8 mouse cellular contexts compared by ENCODE assay signal in genomic region chr12:108766316-108766715, GRCm38 (mm10). TPM values are rescaled to one million over a fixed set of nuclear protein-coding genes. Genes with fewer than 3 reads are reported as not detected.
DNase-seq lines count a peak whose midpoint lies in the region; ATAC-seq lines count a peak whose summit lies in the region.

No protein-coding gene starts in this region.

- H3K9ac ChIP-seq in forebrain, embryonic 14.5 days (ENCODE audit: low read length): peak overlapping the region; percentile 29; the same call in 1 of the 2 replicates
- H3K9ac ChIP-seq in midbrain, embryonic 14.5 days (replicated peaks; ENCODE audit: low read length): peak overlapping the region; percentile 37; the same call in 1 of the 2 replicates

- no peaks in the 10 kb centered on the region for H3K27me3 ChIP-seq in forebrain, embryonic 14.5 days (replicated peaks; ENCODE audit: control insufficient read depth, insufficient read depth, low read length)
- H3K27me3 ChIP-seq in midbrain, embryonic 14.5 days (ENCODE audit: control insufficient read depth, insufficient read depth, low read length): no peaks in the 10 kb centered on the region

- H3K9me3 ChIP-seq in forebrain, embryonic 14.5 days (replicated peaks; ENCODE audit: control insufficient read depth, low read length): no peaks in the 10 kb centered on the region
- H3K9me3 ChIP-seq in midbrain, embryonic 14.5 days (ENCODE audit: control insufficient read depth, low read length): no peaks in the 10 kb centered on the region

- 65% methylated on average over 10 of the region's 10 CpGs for WGBS in forebrain, embryonic 14.5 days
- 71% methylated on average over 10 of the region's 10 CpGs for WGBS in midbrain, embryonic 14.5 days

- peaks cover 7% of the 10 kb centered on the region; the same call in 1 of the 2 replicates for H3K4me1 ChIP-seq in forebrain, embryonic 14.5 days (ENCODE audit: control insufficient read depth, insufficient read depth, low read length)
- H3K4me1 ChIP-seq in midbrain, embryonic 14.5 days (ENCODE audit: control insufficient read depth, insufficient read depth, low read length): peaks cover 5% of the 10 kb centered on the region; the same call in 1 of the 2 replicates

- no peak overlapping the region for H3K4me2 ChIP-seq in forebrain, embryonic 14.5 days (ENCODE audit: low read length)
- H3K4me2 ChIP-seq in midbrain, embryonic 14.5 days (ENCODE audit: low read length): peak overlapping the region; percentile 31; the same call in 1 of the 2 replicates

- DNase-seq in 416B (ENCODE audit: low read depth) (peak; percentile 48), A20 (ENCODE audit: low read depth, low spot score) (peak; percentile 29)
- DNase-seq in forebrain, embryonic 14.5 days (ENCODE audit: low spot score): no peak
- DNase-seq in kidney, postnatal 10 days: peak; percentile 45
- no peak for DNase-seq in midbrain, embryonic 14.5 days
- no peak for DNase-seq in left cerebral cortex, adult 11 months (ENCODE audit: low spot score)
- no peak for DNase-seq in ovary, postnatal 10 days (ENCODE audit: low spot score)
- DNase-seq in embryo, embryonic 10 days (ENCODE audit: low spot score): no peak

- no peaks in the 10 kb centered on the region for H3K36me3 ChIP-seq in forebrain, embryonic 14.5 days (ENCODE audit: control insufficient read depth, insufficient read depth, low read length)
- H3K36me3 ChIP-seq in midbrain, embryonic 14.5 days (ENCODE audit: control insufficient read depth, insufficient read depth, low read length): no peaks in the 10 kb centered on the region

- ATAC-seq in forebrain, embryonic 14.5 days: no peak
- ATAC-seq in midbrain, embryonic 14.5 days (ENCODE audit: low FRiP score, low TSS enrichment): no peak

- no peak overlapping the region for H3K4me3 ChIP-seq in forebrain, embryonic 14.5 days (ENCODE audit: low read depth, low read length)
- H3K4me3 ChIP-seq in midbrain, embryonic 14.5 days (replicated peaks; ENCODE audit: low read depth, low read length): no peak overlapping the region

- H3K27ac ChIP-seq in forebrain, embryonic 14.5 days (ENCODE audit: low read depth, low read length): no peak overlapping the region
- H3K27ac ChIP-seq in midbrain, embryonic 14.5 days (replicated peaks; ENCODE audit: low read depth, low read length): no peak overlapping the region

RNA-seq across cellular contexts. Expression of gene Yy1, which starts 26.5 kb away (rescaled TPM):
- polyA plus RNA-seq in forebrain, embryonic 14.5 days (2014; fragmentation: Nextera tagmentation; extraction: Ambion mirVana): 15.7 and 17.6 TPM in 2 replicates
- polyA plus RNA-seq in midbrain, embryonic 14.5 days (2014; fragmentation: Nextera tagmentation; extraction: Ambion mirVana): 15.1 and 16.6 TPM in 2 replicates

Comparison
In these comparisons a context has a peak if more than half of its experiments do, and no peak if none do; other contexts are left out.
1. DNase-seq: peak in 416B (single experiment), A20 (single experiment) and kidney, postnatal 10 days (single experiment); none in forebrain, embryonic 14.5 days (single experiment), midbrain, embryonic 14.5 days (single experiment), left cerebral cortex, adult 11 months (single experiment), ovary, postnatal 10 days (single experiment) and embryo, embryonic 10 days (single experiment).